Mouse (Mus musculus) liver (tissue): ENCODE measurements around the gene Scamp2.

ENCODE experiments used
- DNase-seq: peaks from one replicate; pipeline ENCODE4 v3.0.0-alpha.2; 2020; ENCODE audit warnings: mixed read lengths

Gene Scamp2

GRCm38 (mm10) chr9:57633481-57634024 is 72.8 kb downstream of the Scamp2 start:
- DNase-seq, result no peak

- DNase-seq, result no peak
Measured at GRCm38 (mm10) chr9:57637272-57637671, 76.5 kb downstream of the Scamp2 start.

- DNase-seq, result no peak
Measured at GRCm38 (mm10) chr9:57637741-57638322, 77.1 kb downstream of the Scamp2 start.
